Mouse (Mus musculus) neural tube, embryonic 14.5 days (tissue): ENCODE data around the gene Snhg11. TPM values are rescaled to one million over a fixed set of nuclear protein-coding genes. Genes with fewer than 3 reads are reported as not detected.

Experiments
- ATAC-seq: fragments of 200-750 bp; cut with Nextera tagmentation; 2 replicates; pipeline ENCODE4 v1.8.0; 2017; ENCODE audit warnings: low read depth, mild to moderate bottlenecking, moderate TSS enrichment, moderate library complexity
- H3K27ac ChIP-seq: fragments of 300-500 bp; sonication (generic); 2 replicates; pipeline ENCODE4 v1.5.1; 2014; ENCODE audit warnings: low read depth, mild to moderate bottlenecking, control low read depth, low read length, moderate library complexity, mixed read lengths
- H3K27me3 ChIP-seq: fragments of 300-500 bp; sonication (generic); 2 replicates; pipeline ENCODE4 v1.6.1; 2014; ENCODE audit warnings: low read length; ENCODE audit not compliant: control insufficient read depth, insufficient read depth
- H3K36me3 ChIP-seq: fragments of 300-500 bp; sonication (generic); 2 replicates; pipeline ENCODE4 v1.6.1; 2014; ENCODE audit warnings: low read length, mixed read lengths; ENCODE audit not compliant: control insufficient read depth, insufficient read depth
- H3K4me1 ChIP-seq: fragments of 300-500 bp; sonication (generic); 2 replicates; pipeline ENCODE4 v1.6.1; 2014; ENCODE audit warnings: low read length; ENCODE audit not compliant: control insufficient read depth, insufficient read depth
- H3K4me2 ChIP-seq: fragments of 300-500 bp; sonication (generic); 2 replicates; pipeline ENCODE4 v1.6.1; 2014; ENCODE audit warnings: mild to moderate bottlenecking, low read depth, low read length, control low read depth
- H3K4me3 ChIP-seq: fragments of 300-500 bp; sonication (generic); 2 replicates; pipeline ENCODE4 v1.5.1; 2014; ENCODE audit warnings: low read depth, low read length, control low read depth, mixed read lengths
- H3K9ac ChIP-seq: fragments of 300-500 bp; sonication (generic); replicated peaks from 2 replicates; pipeline ENCODE4 v1.6.1; 2014; ENCODE audit warnings: low read depth, mild to moderate bottlenecking, control low read depth, low read length, mixed read lengths
- H3K9me3 ChIP-seq: fragments of 300-500 bp; sonication (generic); 2 replicates; pipeline ENCODE4 v1.6.1; 2016; ENCODE audit warnings: low read length; ENCODE audit not compliant: control insufficient read depth
- WGBS: fragments of 180-500 bp; shearing (Covaris S2); extraction: QIAGEN DNeasy Blood & Tissue Kit; methylation state at CpG from one replicate; pipeline ENCODE4 v1.1.7; 2014; 5-methylcytosine and 5-hydroxymethylcytosine counted together
- polyA plus RNA-seq: library from polyadenylated mRNA; unstranded; fragments of >200 nt; fragmentation: Nextera tagmentation; extraction: Ambion mirVana; gene quantifications from 2 replicates; pipeline ENCODE4 v1.2.1, GENCODE M21; 2014

The Snhg11 gene
- polyA plus RNA-seq, result 687 and 1,092 TPM in 2 replicates

DNA sequence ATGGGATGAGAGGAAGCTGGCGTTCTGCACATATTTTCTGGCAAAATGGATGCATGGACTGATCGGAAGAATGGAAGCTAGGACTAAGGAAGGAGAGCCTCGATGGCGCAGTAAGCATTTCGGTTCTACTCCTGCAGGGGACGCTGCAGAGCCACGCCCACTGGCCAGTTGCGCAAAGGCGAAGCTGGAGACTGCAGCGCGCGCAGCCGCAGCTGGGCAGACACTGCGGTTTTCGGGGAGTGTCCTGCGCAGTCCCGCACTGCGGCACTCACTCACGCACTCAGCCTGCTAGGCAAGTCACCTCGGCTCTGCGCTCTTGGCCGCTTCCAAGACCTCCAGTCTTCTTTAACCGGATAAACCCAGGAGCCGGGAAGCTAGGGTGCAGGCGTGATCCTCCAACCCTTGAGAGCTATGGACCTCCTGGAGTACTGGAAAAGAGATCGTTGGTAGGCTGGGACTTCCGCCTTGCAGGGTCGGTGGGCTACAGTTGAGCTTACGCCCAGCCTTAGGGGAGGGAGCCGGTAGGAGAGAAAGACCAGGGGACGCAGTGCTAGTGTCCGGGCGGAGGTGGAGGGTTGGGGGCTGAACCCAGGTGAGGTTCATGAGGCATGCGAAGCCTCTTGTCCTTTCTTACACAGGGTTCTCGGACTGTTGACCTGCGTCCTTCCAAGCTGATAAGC is at the start of gene Snhg11:
TSS of gene Snhg11 (plus strand) at position 196 of the 680 bp plus-strand sequence.
- peak; percentile 91 for ATAC-seq
- peaks cover 13% of the 10 kb centered on the region; the same call in 1 of the 2 replicates for H3K36me3 ChIP-seq
- peaks cover 8% of the 10 kb centered on the region for H3K4me1 ChIP-seq
- H3K27ac ChIP-seq, result peak within 1 kb of the TSS; percentile 86
- H3K27me3 ChIP-seq, result no peaks in the 10 kb centered on the region
- WGBS, result under 1% methylated on average over 36 of the region's 36 CpGs
- H3K9ac ChIP-seq, result peak within 1 kb of the TSS; percentile 90
- peak within 1 kb of the TSS; percentile 58 for H3K4me3 ChIP-seq
- H3K4me2 ChIP-seq, result peak within 1 kb of the TSS; percentile 55
- no peaks in the 10 kb centered on the region for H3K9me3 ChIP-seq

DNA sequence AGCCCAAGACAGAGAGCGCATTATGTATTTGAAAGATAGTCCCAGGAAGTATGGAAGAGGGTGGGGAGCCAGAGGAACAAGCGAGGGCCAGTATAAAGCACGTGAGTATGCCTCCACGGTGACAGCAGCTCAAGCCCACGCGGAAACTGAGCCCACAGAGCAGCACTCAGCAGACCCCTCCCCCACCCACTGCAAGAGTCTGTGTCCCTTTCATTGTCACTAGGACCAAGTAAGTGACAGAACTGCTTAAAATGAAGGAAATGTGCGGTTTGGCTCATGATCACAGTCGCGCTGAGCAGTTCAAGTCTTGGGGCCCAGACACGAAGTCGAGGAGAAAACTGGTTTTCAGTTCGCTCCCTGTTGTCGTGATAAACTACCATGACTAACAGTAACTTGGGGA is 41.1 kb upstream of the Snhg11 start:
- Histone ChIP-seq H3K4me3 (no peak overlapping the region), H3K9me3 (no peaks in the 10 kb centered on the region), H3K27ac (no peak overlapping the region), H3K4me2 (no peak overlapping the region), H3K4me1 (peaks cover 3% of the 10 kb centered on the region; the same call in 1 of the 2 replicates), H3K9ac (no peak overlapping the region), H3K36me3 (no peaks in the 10 kb centered on the region), H3K27me3 (no peaks in the 10 kb centered on the region)
- WGBS, result 93% methylated on average over 13 of the region's 13 CpGs
- no peak for ATAC-seq

- peak; percentile 68; the same call in 1 of the 2 replicates for ATAC-seq
- Histone ChIP-seq H3K9me3 (no peaks in the 10 kb centered on the region), H3K4me3 (no peak overlapping the region), H3K9ac (no peak overlapping the region), H3K27ac (no peak overlapping the region), H3K4me2 (no peak overlapping the region), H3K36me3 (no peaks in the 10 kb centered on the region), H3K27me3 (no peaks in the 10 kb centered on the region), H3K4me1 (peaks cover 3% of the 10 kb centered on the region; the same call in 1 of the 2 replicates)
- 29% methylated on average over 10 of the region's 10 CpGs for WGBS
These were observed 37.7 kb upstream of the Snhg11 start for GRCm38 (mm10) chr2:158337698-158338097.

DNA sequence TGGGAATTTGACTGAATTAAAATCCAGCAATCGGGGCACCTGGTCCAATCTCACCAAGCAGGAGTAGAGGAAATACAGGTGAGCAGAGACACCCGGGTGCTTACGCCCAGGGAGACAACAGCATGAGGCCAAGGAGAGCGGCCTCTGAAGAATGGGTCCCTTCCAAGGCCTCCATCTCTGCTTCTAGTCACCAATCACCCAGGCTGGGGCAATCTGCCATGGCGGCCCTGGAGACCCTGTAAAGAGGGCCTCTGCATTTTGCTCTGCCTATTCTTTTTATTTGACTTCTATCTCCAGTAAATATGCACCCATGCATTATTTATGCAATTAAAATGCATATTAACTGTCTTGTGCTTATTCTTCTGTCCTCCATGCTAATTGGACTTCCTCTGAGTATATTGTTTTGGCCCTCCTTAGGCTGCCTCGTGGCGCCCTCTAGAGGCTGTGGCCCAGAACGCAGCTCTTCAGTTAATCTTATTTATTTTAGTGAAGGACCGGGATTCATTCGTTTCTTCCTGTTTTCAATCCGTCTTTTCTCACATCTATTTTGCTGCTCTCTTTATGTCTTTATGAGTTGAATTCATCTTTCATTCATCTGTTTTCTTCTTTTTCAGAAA is 35.4 kb upstream of the Snhg11 start:
- Histone ChIP-seq H3K27ac (no peak overlapping the region), H3K9me3 (no peaks in the 10 kb centered on the region), H3K4me1 (peaks cover 3% of the 10 kb centered on the region; the same call in 1 of the 2 replicates), H3K9ac (no peak overlapping the region), H3K4me3 (no peak overlapping the region), H3K4me2 (no peak overlapping the region), H3K27me3 (no peaks in the 10 kb centered on the region), H3K36me3 (no peaks in the 10 kb centered on the region)
- 36% methylated on average over 11 of the region's 11 CpGs for WGBS
- no peak for ATAC-seq

GRCm38 (mm10) chr2:158341324-158341723 is 34.1 kb upstream of the Snhg11 start:
- Histone ChIP-seq H3K4me2 (no peak overlapping the region), H3K27me3 (no peaks in the 10 kb centered on the region), H3K4me3 (no peak overlapping the region), H3K9ac (no peak overlapping the region), H3K4me1 (peaks cover 3% of the 10 kb centered on the region; the same call in 1 of the 2 replicates), H3K36me3 (no peaks in the 10 kb centered on the region), H3K27ac (no peak overlapping the region), H3K9me3 (no peaks in the 10 kb centered on the region)
- 77% methylated on average over 2 of the region's 2 CpGs for WGBS
- ATAC-seq, result no peak

DNA sequence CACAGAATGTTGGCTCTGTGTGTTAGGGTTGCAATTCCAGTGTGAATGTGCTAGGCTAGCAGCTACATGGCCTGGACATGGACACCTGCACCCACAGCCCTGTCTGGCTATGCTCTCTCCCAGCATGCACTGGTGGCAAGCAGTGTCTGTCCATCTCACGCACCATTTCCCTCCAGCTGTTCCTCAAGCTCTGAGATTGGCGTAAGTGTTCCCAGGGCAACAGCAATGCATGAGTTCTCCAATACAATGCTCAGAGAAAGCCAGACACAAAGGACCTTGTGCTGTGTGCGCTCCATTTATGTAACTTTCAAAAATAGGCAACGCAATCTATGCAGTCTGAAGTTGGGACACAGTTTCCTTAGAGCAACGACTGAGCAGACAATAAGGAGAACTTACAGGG is 31.9 kb upstream of the Snhg11 start:
- no peaks in the 10 kb centered on the region for H3K27me3 ChIP-seq
- no peak overlapping the region for H3K9ac ChIP-seq
- H3K27ac ChIP-seq, result peak overlapping the region; percentile 52; the same call in 1 of the 2 replicates
- H3K4me3 ChIP-seq, result no peak overlapping the region
- WGBS, result 26% methylated on average over 5 of the region's 5 CpGs
- peak; percentile 49 for ATAC-seq
- H3K4me1 ChIP-seq, result no peaks in the 10 kb centered on the region
- H3K4me2 ChIP-seq, result no peak overlapping the region
- H3K9me3 ChIP-seq, result no peaks in the 10 kb centered on the region
- H3K36me3 ChIP-seq, result no peaks in the 10 kb centered on the region

GRCm38 (mm10) chr2:158346467-158346866 is 29.0 kb upstream of the Snhg11 start:
- no peaks in the 10 kb centered on the region for H3K4me1 ChIP-seq
- no peaks in the 10 kb centered on the region for H3K27me3 ChIP-seq
- no peak overlapping the region for H3K4me2 ChIP-seq
- no peak overlapping the region for H3K27ac ChIP-seq
- 72% methylated on average over 6 of the region's 6 CpGs for WGBS
- H3K9ac ChIP-seq, result no peak overlapping the region
- H3K4me3 ChIP-seq, result no peak overlapping the region
- no peak for ATAC-seq
- no peaks in the 10 kb centered on the region for H3K36me3 ChIP-seq
- H3K9me3 ChIP-seq, result no peaks in the 10 kb centered on the region

DNA sequence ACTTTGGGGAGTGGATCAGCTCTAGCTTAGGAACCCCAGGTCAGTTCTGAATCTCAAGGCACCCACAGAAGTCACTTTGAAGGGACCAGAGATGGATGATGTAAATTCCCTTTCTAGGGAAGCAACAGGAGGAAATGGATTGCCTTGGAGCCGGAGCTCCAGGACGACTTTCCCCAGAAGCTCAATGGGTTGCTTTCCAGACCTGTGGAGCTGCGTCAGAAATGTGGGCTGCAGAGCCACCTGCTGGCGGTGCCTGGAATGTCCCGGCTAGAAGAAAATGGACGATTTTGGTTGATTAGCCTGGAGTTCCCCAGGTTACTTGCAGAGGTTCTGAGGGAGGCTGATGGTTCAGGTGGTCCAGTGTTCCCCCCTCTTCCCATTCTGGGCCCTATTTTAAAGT is 27.6 kb upstream of the Snhg11 start:
- Histone ChIP-seq H3K4me2 (no peak overlapping the region), H3K9me3 (no peaks in the 10 kb centered on the region), H3K36me3 (0 out of 2 replicates have a peak, but pooled peaks cover 2% of the 10 kb centered on the region), H3K4me1 (no peaks in the 10 kb centered on the region), H3K9ac (no peak overlapping the region), H3K27ac (no peak overlapping the region), H3K27me3 (no peaks in the 10 kb centered on the region), H3K4me3 (no peak overlapping the region)
- 3% methylated on average over 6 of the region's 6 CpGs for WGBS
- ATAC-seq, result no peak; the same call in 1 of the 2 replicates

DNA sequence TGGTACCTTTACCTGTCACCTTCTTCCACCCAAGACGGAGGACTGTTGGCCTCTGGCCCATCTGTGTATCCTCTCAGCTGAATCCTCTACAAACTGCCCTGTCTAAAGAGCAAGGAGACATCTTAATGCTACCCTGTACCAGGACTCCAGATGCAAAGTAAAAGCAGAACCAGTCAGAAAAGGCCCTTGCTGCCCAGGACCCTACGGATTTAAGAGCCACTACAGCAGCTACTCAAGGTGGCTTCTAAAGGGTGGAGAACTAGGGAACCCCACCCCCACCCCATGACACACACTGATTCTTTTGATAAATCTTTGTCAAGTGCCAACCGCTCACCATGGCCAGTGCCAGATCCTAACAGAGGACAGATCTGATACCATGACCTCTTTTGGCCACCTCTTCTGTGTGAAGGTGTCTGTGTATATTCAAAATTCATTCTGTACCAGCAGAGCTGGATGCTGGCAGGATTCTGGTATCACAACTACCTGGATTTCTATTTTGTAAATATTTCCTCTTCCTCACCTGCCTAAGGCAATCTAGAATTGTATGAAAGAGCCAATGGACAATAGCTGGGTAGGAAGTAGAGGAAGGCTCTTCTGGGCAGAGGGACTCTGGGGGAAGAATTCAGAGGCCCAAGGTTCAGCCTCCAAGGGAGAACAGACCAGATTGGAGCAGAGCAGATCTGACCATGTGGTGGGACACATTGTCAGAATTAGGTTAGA is 22.5 kb upstream of the Snhg11 start:
- Histone ChIP-seq H3K27me3 (no peaks in the 10 kb centered on the region), H3K4me3 (no peak overlapping the region), H3K4me1 (no peaks in the 10 kb centered on the region), H3K4me2 (no peak overlapping the region), H3K9me3 (no peaks in the 10 kb centered on the region), H3K36me3 (peaks cover 36% of the 10 kb centered on the region), H3K27ac (no peak overlapping the region), H3K9ac (no peak overlapping the region)
- 89% methylated on average over 3 of the region's 3 CpGs for WGBS
- no peak for ATAC-seq
